Mouse (Mus musculus): Measurements from ENCODE around the gene Smim5. TPM values are rescaled to one million over a fixed set of nuclear protein-coding genes. Genes with fewer than 3 reads are reported as not detected.

Gene Smim5
- total RNA-seq, 1 experiment from 2014 or later, result 7.3 TPM

DNA sequence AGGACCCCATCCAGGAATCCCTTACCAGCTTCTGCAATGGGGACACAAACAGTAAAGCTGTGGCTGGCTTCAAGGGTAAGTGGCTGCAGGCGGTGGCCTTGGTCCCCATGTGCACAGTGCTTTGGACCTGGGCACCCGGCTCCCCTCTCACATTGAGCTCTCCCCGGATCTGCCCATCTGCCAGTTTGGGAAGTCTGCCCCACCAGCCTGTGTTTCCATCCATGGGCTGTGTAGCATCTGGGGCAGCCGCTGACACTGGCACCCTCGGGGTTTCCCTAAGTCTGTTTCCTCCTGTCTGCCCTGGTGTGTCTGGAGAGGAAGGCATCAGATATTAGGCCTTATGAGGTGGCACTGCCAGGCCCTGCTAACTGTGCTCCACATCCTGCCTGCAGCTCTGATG is 11.7 kb upstream of the Smim5 start:
- ATAC-seq (replicated peaks in 1 of 2; ENCODE audit: insufficient read depth in 1 of 2, low FRiP score in 2 of 2, low TSS enrichment in 1 of 2, low read depth in 1 of 2, poor library complexity in 2 of 2, severe bottlenecking in 2 of 2), result peak in 1 of 2 experiments; percentile 23; a peak in 1 of 4 replicates

DNA sequence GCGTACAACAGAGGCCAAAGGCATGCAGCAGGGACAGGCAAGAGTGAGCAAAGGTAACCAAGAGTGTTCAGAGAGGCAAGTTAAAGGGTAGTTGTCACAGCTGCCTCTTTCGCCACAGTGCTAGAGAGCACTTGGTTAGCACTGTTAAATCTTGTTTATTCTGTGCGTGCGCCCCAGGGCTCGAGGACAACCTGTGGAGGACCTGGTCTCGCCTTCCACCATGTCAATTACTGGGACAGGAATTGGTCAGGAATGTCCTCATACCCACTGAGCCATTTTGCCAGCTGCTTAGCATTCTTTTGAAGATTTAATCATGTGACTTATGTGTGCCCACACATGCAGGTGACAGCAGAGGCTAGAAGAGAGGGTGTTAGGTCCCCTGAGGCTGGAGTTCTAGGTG is 10.6 kb upstream of the Smim5 start:
- no peak for ATAC-seq (replicated peaks in 1 of 2; ENCODE audit: insufficient read depth in 1 of 2, low FRiP score in 2 of 2, low TSS enrichment in 1 of 2, low read depth in 1 of 2, poor library complexity in 2 of 2, severe bottlenecking in 2 of 2)

DNA sequence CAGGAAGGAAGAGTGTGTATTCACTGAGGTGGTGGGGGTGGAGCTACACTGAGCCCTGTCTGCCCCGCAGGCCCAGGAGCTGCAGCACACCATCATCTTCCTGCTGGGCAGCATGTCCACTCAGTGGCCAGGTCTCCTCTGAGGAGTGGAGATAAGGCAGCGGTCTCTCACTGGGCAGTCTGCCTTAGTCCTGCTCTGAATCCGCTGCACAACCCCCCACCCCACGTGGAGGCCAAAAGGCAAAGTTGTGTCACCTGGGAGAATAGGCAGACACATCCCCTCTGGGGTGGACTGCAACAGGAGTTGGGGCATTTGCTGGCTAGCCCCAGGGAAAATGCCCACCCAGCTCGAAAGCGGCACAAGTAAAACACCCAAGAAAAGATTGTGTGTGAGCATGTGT is 7.6 kb upstream of the Smim5 start:
- ATAC-seq (replicated peaks in 1 of 2; ENCODE audit: insufficient read depth in 1 of 2, low FRiP score in 2 of 2, low TSS enrichment in 1 of 2, low read depth in 1 of 2, poor library complexity in 2 of 2, severe bottlenecking in 2 of 2), result no peak

DNA sequence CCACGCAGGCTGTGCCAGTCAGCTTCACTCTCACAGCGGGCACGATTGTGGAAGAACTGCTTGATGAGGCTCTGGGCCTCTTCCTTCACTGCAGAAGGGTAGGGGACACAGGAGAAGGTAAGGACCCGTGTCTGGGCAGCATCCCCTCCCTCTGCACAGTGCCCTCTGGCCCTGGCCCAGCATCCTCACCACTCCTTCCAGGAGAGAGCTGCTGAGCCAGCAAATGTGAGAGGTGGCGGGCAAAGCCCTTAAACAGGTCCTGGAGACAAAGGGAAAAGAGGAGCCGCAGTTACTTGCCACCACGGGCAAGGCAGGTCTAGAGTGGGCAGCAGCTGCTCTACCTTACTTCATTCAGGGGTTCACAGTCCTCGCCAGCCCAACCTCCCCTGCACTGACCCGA is 6.7 kb upstream of the Smim5 start:
- no peak for ATAC-seq (replicated peaks in 1 of 2; ENCODE audit: insufficient read depth in 1 of 2, low FRiP score in 2 of 2, low TSS enrichment in 1 of 2, low read depth in 1 of 2, poor library complexity in 2 of 2, severe bottlenecking in 2 of 2)

DNA sequence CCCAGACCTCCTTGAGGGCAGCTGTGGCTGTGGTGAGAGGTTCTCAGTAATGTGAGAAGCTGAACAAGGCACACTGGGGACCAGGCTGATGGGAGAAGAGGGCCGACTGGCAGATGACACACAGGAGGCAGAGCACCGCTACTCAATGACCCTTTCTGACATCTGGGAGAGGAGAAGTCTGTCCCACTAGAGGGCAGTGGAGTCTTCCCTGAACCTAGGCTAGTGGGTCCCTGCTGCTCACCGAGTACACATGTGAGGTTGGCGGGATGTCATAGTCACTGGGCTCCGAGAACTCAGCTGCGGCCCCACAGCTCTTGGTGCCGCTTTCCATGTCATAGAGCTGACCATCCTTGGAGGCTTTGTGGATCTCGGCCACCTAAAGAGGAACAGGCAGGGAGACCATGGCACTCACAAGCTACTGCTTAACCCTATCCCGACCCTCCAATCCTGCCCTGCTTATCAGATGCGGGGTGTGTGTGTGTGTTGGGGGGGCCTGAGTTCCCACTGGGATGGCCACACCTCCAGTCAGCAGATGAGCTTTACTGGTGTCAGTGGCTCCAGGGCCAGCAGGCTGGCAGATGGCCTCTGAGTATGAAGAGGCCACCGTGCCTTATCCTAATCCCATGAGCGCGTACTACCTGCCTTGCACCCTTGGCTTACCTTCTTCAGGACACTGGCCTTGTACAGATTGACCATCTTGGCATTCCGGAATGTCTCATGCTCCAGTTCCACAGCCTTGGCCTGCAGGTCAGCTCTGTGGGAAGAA is 4.8 kb upstream of the Smim5 start:
- peak; percentile 27 to 42; a peak in 1 of 4 replicates for ATAC-seq (replicated peaks in 1 of 2; ENCODE audit: insufficient read depth in 1 of 2, low FRiP score in 2 of 2, low TSS enrichment in 1 of 2, low read depth in 1 of 2, poor library complexity in 2 of 2, severe bottlenecking in 2 of 2)

DNA sequence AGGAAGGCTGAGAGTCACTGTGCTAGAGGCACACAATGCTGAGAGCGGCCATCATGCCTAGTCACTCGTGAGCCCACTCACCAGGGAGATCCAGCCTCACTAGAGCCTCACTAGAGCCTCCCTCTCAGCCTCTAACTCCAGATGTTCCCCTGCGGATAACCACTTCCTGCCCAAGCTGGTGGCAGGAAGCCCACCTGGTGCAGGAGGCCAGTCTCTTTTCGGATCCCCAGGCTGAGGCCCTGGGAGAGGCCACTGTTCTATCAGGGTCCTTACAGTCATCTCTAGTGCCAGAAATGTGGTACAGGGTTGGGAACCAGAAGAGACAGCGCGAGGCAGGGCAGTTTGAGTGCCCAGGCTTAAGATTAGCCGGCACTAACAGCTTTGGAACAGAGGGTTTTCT is 1.3 kb upstream of the Smim5 start:
- ATAC-seq (replicated peaks in 1 of 2; ENCODE audit: insufficient read depth in 1 of 2, low FRiP score in 2 of 2, low TSS enrichment in 1 of 2, low read depth in 1 of 2, poor library complexity in 2 of 2, severe bottlenecking in 2 of 2), result peak; percentile 37 to 42

DNA sequence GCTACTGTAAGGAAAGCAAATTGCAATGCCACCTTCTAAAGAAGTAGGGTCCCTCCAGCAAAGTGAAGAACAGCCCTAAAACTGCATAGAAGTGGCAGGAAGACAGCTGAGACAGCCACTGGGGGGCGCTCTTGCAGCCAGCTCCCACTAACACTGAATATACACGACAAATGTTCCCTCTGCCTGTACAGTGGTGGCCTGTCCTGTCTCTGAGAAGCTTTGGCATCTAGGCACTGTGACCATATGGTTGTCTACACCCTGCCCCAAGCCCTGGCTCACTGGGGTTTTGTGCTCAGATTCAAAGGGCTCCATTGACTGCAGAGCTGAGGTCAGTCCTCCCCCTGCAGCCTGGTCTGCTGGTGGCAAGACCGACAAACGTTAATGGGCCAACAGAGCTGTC is 880 bp upstream of the Smim5 start:
- peak; percentile 13 to 23; a peak in 1 of 4 replicates for ATAC-seq (replicated peaks in 1 of 2; ENCODE audit: insufficient read depth in 1 of 2, low FRiP score in 2 of 2, low TSS enrichment in 1 of 2, low read depth in 1 of 2, poor library complexity in 2 of 2, severe bottlenecking in 2 of 2)

DNA sequence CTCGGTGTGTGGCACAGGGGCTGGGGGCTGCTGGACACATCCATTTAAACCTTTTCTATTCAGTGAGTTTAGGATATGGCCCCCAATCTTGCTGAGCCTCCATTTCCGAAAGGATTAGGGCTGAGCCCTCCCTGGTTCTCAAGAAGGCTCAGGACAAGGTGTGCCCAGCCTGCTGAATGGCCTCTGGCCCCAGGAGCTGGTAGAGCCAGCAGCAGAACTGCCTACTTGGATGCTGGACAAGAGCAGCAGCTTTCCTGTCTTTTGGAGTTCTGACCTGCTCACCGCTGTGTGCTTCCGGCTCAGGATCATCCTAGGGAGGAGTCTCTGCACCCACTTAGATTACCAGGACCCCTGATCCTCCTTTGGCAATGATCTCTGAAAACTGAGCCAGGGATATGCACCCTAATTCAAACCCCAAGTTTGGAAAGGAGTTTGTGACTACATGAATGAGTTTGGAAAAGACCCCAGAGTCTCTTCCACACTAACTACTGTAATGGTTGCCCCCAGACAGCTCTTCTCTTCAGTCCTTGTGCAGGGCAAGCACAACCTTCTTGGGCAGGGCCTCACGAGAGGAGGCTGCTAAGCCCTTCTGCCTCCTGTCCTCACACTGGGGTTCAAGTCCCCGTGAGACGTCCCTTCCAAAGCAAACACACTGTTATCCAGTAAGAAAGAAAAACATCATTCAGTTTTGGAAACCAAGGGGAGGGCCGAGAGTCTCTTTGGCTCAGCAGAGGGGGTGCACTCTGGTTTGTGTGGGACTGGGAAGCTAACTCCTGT is 983 bp downstream of the Smim5 start:
- no peak for ATAC-seq (replicated peaks in 1 of 2; ENCODE audit: insufficient read depth in 1 of 2, low FRiP score in 2 of 2, low TSS enrichment in 1 of 2, low read depth in 1 of 2, poor library complexity in 2 of 2, severe bottlenecking in 2 of 2)

DNA sequence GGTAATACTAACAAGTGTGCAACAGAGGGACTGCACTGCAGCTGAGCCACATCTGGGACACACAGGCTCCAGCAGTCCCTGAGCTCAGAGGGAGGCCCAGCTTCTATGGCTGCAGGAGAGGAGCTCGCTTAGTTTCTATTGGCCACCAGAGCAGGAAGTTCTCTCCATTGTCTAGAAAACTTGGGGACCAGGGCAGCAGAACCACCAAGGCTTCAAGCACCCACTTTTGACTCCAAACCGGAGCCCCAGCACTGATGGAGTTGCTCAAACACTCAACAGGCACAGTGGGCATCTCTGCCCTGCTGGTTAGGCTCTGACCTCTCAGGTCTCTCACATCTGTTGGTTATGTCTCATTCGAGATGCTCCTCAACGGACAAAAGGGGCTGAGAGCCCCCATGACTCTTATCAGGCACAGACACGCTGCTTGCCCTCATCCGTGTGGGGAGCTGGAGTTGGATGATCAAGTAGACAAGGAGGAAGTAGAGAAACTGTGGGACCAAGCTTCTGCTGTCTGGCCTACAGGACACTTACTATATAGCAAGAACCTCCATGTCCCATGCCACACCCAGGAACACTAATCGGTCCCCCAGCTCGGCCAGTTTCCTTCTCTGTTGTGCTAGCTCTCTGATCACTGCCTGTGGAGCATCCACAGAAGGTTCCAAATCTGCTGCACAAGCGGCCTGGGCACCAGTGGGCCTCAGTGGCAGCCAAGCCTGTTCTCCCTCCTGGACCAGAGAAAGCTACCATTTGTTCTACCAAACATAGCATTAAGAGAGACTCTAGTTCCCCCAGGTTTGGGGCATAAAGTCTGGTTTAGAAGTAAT is 1.8 kb downstream of the Smim5 start:
- 0 out of 4 replicates have a peak, but pooled peaks of 1 of the 2 experiments have one; percentile 6 for ATAC-seq (replicated peaks in 1 of 2; ENCODE audit: insufficient read depth in 1 of 2, low FRiP score in 2 of 2, low TSS enrichment in 1 of 2, low read depth in 1 of 2, poor library complexity in 2 of 2, severe bottlenecking in 2 of 2)

DNA sequence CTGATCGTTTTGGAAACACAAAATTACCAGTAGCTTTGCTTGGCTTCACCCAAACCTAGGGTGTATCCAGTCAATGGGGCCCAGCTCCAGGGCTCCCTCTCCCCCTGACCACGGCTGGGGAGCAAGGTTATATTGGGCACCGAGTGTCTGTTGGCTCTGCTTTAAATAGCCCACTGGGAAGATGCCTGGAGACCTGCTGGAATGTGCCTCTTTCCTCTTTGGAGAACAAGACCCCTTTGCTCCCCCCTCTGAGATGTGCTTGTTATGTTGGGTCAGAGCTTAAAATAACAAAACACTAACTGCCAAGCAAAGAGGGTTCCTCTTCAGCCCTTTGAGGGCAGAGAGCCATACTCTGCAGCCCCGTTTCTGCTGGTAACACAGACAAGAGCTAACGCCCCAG is 2.4 kb downstream of the Smim5 start:
- no peak for ATAC-seq (replicated peaks in 1 of 2; ENCODE audit: insufficient read depth in 1 of 2, low FRiP score in 2 of 2, low TSS enrichment in 1 of 2, low read depth in 1 of 2, poor library complexity in 2 of 2, severe bottlenecking in 2 of 2)

DNA sequence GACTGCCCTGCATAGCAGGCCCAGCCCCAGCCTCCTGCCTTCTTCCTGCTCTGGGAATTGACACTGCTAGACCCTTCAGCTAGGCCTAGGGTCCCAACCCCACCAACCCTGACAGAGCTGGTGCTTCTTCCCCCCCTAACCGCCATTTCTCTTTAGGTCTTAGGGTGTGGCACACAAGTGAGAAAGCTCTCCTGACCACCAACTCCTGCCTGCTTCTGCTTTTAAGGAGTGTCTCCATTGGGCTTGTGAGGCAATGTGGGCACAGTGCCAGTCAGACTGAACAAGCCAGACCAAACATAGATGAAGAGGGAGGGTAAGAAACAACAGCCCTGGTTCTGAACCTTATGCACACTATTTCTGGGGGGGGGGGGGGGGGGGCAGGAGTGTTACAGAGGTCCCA is 3.1 kb downstream of the Smim5 start:
- ATAC-seq (replicated peaks in 1 of 2; ENCODE audit: insufficient read depth in 1 of 2, low FRiP score in 2 of 2, low TSS enrichment in 1 of 2, low read depth in 1 of 2, poor library complexity in 2 of 2, severe bottlenecking in 2 of 2), result peak; percentile 25 to 46; a peak in 1 of 4 replicates

DNA sequence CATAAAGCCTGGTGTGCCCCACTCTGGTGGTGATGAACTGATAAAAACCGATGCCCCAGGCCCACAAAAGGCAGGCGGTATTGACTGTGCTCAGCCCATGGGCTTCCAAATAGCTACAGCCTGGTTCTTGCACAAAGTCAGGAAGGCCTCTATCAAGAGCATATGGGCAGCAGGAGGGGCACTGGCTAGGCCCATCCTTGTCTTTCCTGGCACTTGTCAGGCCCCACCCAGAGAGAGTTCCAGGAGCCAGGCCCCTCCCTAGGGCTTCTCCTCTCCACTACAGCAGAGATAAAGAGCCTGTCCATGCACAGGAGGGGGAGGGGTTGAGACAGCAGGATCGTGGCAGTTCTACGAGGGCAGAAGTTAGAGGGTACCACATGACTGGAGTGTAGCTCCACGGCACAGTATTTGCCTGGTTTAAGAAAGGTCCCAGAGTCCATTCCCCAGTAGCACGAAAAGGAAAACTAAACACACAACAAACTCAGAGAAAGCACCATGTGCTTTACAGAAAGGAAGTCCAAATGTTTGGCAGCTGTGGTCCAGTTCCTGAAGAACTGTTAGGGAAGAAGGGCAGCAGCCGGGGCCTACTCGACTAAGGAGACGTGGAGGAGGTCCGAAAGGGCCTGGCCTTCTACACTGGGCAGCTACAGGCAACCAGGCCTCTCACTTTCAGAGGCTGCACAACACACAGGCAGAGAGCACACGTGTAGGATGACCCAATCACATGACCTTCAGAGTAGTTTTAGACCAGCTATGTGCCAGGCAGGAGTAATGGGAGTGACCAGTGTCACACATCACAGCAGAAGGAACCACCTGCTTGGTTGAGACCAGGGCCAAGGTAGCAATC is 3.8 kb downstream of the Smim5 start:
- ATAC-seq (replicated peaks in 1 of 2; ENCODE audit: insufficient read depth in 1 of 2, low FRiP score in 2 of 2, low TSS enrichment in 1 of 2, low read depth in 1 of 2, poor library complexity in 2 of 2, severe bottlenecking in 2 of 2), result no peak; a peak in 1 of 4 replicates

DNA sequence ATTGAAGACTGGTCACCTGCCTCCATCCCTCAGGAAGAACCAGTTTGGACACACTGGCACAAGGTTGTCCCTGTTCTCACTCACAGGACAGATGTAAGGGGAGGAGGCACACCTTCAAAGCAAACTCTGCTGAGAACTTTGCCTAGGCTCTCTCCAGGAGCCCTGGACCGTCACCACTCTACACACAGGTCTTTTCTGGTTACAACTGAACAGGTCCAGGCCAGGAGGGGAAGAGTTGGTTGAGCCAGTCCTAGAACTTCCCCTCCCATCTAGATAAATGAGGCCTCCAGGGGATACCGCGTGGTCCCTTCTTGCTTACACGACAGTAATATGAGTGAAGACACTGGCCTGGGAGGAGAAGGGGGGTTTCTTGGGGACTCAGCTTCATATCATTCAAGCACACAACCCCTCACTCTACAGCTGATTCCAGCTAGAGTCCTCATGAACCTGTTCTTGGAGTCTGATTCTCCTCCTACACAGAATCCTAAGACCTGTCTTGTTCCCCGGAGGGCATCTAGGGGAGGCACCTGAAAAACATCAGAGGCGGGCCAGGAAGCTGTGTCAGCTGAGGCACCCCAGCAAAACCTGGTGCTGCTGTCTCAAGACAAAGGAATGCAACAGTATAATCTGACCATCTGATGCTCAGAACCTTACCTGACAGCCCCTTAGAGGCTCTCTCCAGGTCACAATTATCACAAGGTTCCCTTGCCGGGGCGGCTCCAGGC is 4.6 kb downstream of the Smim5 start:
- ATAC-seq (replicated peaks in 1 of 2; ENCODE audit: insufficient read depth in 1 of 2, low FRiP score in 2 of 2, low TSS enrichment in 1 of 2, low read depth in 1 of 2, poor library complexity in 2 of 2, severe bottlenecking in 2 of 2), result no peak

DNA sequence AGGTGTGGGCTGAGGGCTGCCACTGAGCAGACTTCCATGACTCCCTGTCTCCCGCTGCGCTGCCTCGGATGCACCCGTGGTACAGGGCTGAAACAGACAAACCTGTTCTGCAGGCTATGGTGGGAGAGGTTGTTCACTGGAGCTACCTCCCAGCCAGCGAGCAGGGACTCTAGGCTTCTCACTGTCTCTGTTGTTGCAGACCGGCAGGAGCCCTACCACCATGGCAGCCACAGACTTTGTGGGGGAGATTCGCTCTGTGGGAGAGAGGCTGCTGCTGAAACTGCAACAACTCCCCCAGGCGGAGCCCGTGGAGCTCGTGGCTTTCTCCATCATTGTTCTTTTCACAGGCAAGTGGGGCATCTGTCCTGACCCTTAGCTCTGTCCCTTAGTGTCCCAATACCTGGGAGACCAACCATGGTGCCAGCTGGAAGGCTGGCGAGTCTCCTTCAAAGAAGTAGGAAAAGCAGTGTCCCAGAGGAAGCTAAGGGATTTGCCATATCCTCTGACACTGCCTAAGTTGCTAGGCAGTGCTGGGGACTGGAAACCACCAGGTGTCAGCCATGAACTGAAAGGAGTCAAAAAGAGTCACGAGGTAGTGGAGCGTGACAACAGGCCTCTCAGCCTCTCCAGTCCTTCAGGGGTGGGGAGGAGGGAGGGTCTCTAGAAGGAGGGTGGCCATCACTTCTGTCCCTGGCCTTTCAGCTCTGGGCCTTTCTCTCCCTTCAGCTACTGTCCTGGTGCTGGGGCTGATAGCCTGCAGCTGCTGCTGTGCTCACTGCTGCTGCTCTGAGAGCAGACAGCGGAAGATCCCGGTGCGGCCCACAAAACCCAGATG is 5.4 kb downstream of the Smim5 start:
- no peak for ATAC-seq (replicated peaks in 1 of 2; ENCODE audit: insufficient read depth in 1 of 2, low FRiP score in 2 of 2, low TSS enrichment in 1 of 2, low read depth in 1 of 2, poor library complexity in 2 of 2, severe bottlenecking in 2 of 2)

DNA sequence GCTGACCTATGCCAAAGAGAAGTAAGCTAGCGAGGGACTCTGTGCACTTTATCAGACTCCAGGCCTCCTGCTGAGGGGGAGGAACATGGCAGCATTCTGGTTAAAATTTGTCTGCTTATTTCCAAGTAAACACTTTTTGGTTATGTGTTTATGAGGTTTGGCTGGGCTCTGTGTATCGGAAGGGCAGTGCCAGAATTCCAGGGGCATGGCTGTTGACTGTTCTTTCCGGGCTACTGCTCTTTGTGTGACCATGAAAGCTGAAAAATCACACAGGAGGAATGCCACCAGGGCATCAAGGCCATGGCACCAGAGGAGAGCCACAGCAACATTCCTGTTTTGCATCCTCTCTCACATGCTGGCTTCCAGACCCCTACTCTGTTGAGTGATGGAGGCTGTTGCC is 6.3 kb downstream of the Smim5 start:
- no peak for ATAC-seq (replicated peaks in 1 of 2; ENCODE audit: insufficient read depth in 1 of 2, low FRiP score in 2 of 2, low TSS enrichment in 1 of 2, low read depth in 1 of 2, poor library complexity in 2 of 2, severe bottlenecking in 2 of 2)

DNA sequence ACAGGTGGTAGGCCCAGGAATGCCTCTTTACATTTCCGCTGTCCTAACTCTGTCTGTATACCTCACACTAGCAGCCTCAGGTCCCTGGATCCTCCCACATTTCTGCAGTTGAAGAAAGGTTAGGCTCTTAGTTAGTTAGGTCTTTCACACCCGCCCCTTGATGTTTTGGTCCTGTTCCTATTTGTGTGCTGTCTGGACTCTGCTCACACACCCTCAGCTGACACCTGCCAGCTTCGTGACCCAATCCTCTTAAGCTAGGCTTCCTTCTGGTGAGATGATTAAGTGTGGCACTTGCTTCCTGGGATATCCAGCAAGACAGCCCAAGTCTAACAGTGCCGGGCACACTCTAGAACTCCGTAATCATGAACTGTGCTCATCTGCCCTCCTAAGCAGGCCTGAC is 6.8 kb downstream of the Smim5 start:
- ATAC-seq (replicated peaks in 1 of 2; ENCODE audit: insufficient read depth in 1 of 2, low FRiP score in 2 of 2, low TSS enrichment in 1 of 2, low read depth in 1 of 2, poor library complexity in 2 of 2, severe bottlenecking in 2 of 2), result no peak
